Mouse (Mus musculus): ENCODE measurements around the gene Artn. TPM values are rescaled to one million over a fixed set of nuclear protein-coding genes. Genes with fewer than 3 reads are reported as not detected.

Gene Artn
- polyA plus RNA-seq (2017; shearing (Covaris generic)) = not detected

GRCm38 (mm10) chr4:117929391-117929881, at the start of gene Artn:
TSS of gene Artn (minus strand) at chr4:117929763.

DNA sequence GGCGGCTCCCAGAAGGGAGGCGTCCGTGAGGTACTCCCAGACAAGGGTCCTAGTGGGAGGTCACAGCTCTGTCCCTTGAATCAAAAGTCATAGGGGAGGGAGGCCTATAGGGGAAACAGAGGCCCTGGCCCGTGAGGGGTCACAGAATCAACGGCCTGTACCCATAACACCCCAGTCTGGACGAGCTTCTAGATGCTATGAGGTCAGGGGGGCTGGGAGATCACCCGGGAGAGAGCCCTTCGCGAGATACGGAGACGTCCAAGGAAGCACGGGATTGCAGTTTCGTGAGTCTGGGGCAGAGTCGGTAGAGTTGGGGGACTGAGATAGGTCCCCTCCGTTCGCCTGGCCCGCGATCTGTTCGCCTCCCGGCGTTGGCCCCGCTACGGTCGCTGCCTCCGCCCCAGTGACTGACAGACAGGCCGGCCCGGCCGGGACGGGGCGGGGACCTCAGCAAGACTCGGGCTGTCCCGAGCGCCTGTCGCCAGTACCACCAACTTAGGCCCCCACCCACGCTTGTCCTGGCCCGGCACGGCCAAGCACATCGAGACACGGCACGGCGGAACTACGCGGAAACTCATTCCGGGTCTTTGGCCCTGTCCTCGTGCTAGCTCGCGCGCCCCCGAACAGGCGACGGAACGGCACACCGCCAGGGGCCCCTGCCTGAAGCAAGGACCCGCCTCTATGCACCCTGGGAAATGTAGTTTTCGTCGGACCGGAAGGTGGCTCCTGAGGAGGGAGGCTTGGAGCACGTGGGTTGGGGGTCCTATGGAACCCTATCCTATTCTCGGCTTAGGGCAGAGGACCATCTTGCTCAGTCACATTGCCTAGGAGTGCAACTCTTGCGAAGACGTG, 14.7 kb downstream of the Artn start, which contains the start of gene Ipo13:
TSS of gene Ipo13 (minus strand) at position 409 of the 852 bp plus-strand sequence.

DNA sequence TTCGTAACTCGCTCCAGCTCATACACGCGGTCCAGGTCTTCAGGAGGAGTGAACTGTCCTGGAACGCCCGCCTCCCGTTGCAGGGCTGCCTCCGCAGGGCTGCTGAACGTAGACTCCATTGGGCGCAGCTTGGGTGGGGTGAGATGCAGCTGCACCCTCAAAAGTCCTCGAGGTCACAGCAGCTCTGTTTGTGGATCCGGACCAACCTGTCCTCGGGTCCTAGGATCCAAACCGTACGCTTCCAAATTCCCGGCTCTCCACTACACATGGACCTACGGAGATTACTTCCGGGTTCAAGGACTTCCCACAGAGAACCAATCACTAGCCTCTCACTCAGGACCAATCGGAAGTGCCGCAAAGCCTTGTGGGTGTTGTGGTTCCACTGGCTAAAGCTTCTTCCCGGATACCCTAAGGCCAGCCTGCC, 37.8 kb downstream of the Artn start, which contains the start of gene Dph2:
TSS of gene Dph2 (minus strand) at position 295 of the 424 bp plus-strand sequence.

DNA sequence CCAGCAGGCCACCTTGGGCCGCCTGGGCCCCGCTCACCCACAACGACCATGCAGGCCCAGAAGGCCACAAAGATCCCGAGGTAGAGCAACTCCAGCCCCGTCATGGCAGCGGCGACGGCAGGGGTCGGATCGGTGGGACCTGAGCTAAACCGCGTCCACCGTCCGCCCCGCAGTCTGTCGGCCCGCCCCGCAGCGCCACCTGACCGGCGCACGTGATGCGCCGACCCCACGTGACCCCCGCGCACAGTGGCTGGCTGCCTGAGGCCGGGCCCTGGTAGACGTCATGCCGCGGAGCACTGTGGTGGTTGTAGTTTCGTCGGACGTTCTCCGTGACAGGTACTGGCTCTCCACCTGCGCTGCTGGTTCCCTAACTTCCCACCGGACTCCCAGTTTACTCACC, 42.4 kb downstream of the Artn start, which contains the start of gene Atp6v0b:
TSS of gene Atp6v0b (minus strand) at position 201 of the 400 bp plus-strand sequence.

DNA sequence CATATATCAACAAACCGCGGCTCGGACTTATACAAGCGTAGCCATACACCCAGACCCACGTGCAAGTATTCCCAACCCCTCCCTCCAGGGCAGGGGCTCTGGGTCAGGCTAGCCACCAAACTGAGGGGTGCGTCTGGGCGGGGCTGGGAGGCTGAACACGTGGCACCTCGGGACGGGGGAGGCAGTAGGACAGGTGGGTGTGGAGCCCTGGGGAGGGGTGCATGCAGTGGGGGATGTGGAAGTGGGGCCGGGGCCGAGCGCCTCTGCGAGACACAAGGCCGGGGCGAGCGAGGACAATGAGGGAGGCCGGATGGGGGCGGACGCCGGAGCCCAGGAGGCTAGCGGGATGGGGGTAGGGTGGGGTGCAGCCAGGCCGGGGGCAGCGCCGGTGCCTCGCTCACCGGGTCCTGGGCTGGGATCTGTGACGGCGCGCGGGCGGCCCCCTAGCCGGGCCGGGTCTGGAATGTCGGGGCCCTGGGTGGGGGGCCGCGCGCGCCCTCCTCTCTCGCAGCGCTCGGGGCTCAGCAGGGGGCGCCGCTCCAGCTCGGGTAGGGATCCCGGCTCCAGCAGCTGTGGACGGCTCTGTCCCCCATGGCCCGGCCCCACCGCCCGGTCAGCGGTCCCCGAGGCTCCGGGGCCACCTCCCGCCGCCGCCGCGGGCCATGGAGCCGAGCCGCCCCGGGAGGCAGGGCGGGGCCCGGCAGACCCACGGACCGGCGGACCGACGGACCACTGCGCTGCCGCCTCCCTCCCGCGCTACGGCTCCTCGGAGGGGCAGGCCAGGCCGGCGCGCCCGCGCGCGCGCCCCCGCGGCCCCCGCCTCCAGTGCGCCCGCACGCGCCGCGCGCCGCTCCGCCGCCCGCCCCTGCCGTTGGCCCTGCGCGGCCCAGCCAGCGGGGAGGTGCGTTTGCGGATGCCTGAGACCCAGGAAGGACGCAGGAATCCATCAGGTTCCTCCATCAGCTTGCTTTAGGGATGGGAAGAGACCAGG, 46.6 kb downstream of the Artn start, which contains the start of gene B4galt2:
TSS of gene B4galt2 (minus strand) at position 787 of the 991 bp plus-strand sequence.

Other genes with a start within 250 kb of the Artn start
- gene Dmap1, start 247.5 kb downstream of the Artn start, polyA plus RNA-seq (2017; shearing (Covaris generic)) = 56.6 TPM
- not detected for gene Gm12845, start 205.4 kb downstream of the Artn start, polyA plus RNA-seq (2017; shearing (Covaris generic))
- gene Klf17, start 164.1 kb downstream of the Artn start, polyA plus RNA-seq (2017; shearing (Covaris generic)) = not detected
- gene Slc6a9, start 95.3 kb downstream of the Artn start, polyA plus RNA-seq (2017; shearing (Covaris generic)) = 0.50 TPM
- gene Ccdc24, start 57.2 kb downstream of the Artn start, polyA plus RNA-seq (2017; shearing (Covaris generic)) = not detected
- not detected for gene B4galt2, start 46.3 kb downstream of the Artn start, polyA plus RNA-seq (2017; shearing (Covaris generic))
- 123 TPM for gene Atp6v0b, start 42.4 kb downstream of the Artn start, polyA plus RNA-seq (2017; shearing (Covaris generic))
- 47.2 TPM for gene Dph2, start 37.7 kb downstream of the Artn start, polyA plus RNA-seq (2017; shearing (Covaris generic))
- gene Ipo13, start 14.8 kb downstream of the Artn start, polyA plus RNA-seq (2017; shearing (Covaris generic)) = 38.6 TPM
- 0.74 TPM for gene St3gal3, start 205.2 kb upstream of the Artn start, polyA plus RNA-seq (2017; shearing (Covaris generic))

All from CD4-positive, CD25-positive, alpha-beta regulatory T cell, adult 9 weeks (primary cell).